ENCODE assay signal across 8 mouse cellular contexts in the genomic region with DNA sequence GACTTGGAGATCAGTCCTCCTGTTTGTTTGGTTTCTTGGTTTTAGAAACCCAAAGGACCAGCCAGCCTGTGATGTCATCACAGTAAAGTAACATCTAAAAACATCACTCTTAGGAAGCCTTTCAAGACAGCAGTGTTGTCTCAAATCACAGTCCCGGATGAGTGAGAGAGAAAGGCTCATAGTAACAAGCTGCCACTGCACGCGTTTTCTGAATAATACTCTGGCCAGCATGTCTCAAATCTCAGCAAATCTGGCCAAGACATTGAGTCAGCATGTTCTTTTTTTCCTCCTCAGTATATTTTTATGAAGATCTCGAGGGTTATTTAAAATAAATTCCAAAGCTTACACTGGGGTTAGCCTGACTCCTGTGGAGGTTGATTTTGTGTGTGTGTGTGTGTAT.
DNase-seq lines count a peak whose midpoint lies in the region; ATAC-seq lines count a peak whose summit lies in the region.

No protein-coding gene starts in this region.

- H3K4me2 ChIP-seq in embryonic facial prominence, embryonic 13.5 days, result peak overlapping the region; percentile 60
- H3K4me2 ChIP-seq in intestine, embryonic 16.5 days (ENCODE audit: low read depth, low read length), result peak overlapping the region; percentile 75
- peak overlapping the region; percentile 45 for H3K4me2 ChIP-seq in midbrain, embryonic 11.5 days

- H3K27ac ChIP-seq in embryonic facial prominence, embryonic 13.5 days, result no peak overlapping the region
- H3K27ac ChIP-seq in intestine, embryonic 16.5 days (ENCODE audit: low read length), result peak overlapping the region; percentile 91; the same call in 1 of the 2 replicates
- no peak overlapping the region for H3K27ac ChIP-seq in midbrain, embryonic 11.5 days (ENCODE audit: low read depth, low read length)

- no peak for DNase-seq in frontal cortex, postnatal 25 days (ENCODE audit: low spot score in 2 of 2)
- DNase-seq in midbrain, embryonic 11.5 days (ENCODE audit: low spot score, missing footprints), result no peak
- DNase-seq in retina, postnatal 1 day, result no peak
- DNase-seq in adrenal gland, postnatal 36 days, result no peak

- no peak overlapping the region for H3K9ac ChIP-seq in embryonic facial prominence, embryonic 13.5 days
- peak overlapping the region; percentile 57 for H3K9ac ChIP-seq in intestine, embryonic 16.5 days (ENCODE audit: low read depth, low read length)
- no peak overlapping the region; the same call in 1 of the 2 replicates for H3K9ac ChIP-seq in midbrain, embryonic 11.5 days (ENCODE audit: low read length)

- peaks cover 38% of the 10 kb centered on the region for H3K4me1 ChIP-seq in embryonic facial prominence, embryonic 13.5 days
- H3K4me1 ChIP-seq in intestine, embryonic 16.5 days (ENCODE audit: control insufficient read depth, insufficient read depth, low read length), result peaks cover 19% of the 10 kb centered on the region
- peaks cover 15% of the 10 kb centered on the region for H3K4me1 ChIP-seq in midbrain, embryonic 11.5 days (ENCODE audit: control insufficient read depth, insufficient read depth, low read length)

- WGBS in embryonic facial prominence, embryonic 13.5 days, result 17% methylated on average over 4 of the region's 4 CpGs
- WGBS in intestine, embryonic 16.5 days, result 23% methylated on average over 4 of the region's 4 CpGs
- WGBS in midbrain, embryonic 11.5 days, result 41% methylated on average over 4 of the region's 4 CpGs

- H3K9me3 ChIP-seq in embryonic facial prominence, embryonic 13.5 days, result no peaks in the 10 kb centered on the region
- no peaks in the 10 kb centered on the region for H3K9me3 ChIP-seq in intestine, embryonic 16.5 days (ENCODE audit: control insufficient read depth, low read length)
- H3K9me3 ChIP-seq in midbrain, embryonic 11.5 days (ENCODE audit: control insufficient read depth, low read length), result peaks cover 4% of the 10 kb centered on the region; the same call in 1 of the 2 replicates

- H3K4me3 ChIP-seq in embryonic facial prominence, embryonic 13.5 days, result peak overlapping the region; percentile 39
- H3K4me3 ChIP-seq in intestine, embryonic 16.5 days (ENCODE audit: low read length), result peak overlapping the region; percentile 54
- H3K4me3 ChIP-seq in midbrain, embryonic 11.5 days (ENCODE audit: low read depth, low read length), result no peak overlapping the region

- ATAC-seq in frontal cortex, adult (ENCODE audit: low TSS enrichment), result peak; percentile 50
- ATAC-seq in embryonic facial prominence, embryonic 13.5 days (ENCODE audit: insufficient number of reproducible peaks, insufficient read depth, low FRiP score, low TSS enrichment, low read depth), result no peak
- ATAC-seq in intestine, embryonic 16.5 days, result no peak
- no peak for ATAC-seq in midbrain, embryonic 11.5 days (ENCODE audit: low FRiP score)
- ATAC-seq in megakaryocyte progenitor cell, adult 5-6 weeks (replicated peaks; ENCODE audit: poor library complexity), result no peak

- H3K27me3 ChIP-seq in embryonic facial prominence, embryonic 13.5 days, result no peaks in the 10 kb centered on the region
- H3K27me3 ChIP-seq in intestine, embryonic 16.5 days (replicated peaks; ENCODE audit: control insufficient read depth, insufficient read depth, low read length), result no peaks in the 10 kb centered on the region
- no peaks in the 10 kb centered on the region for H3K27me3 ChIP-seq in midbrain, embryonic 11.5 days (ENCODE audit: control insufficient read depth, insufficient read depth, low read length)

- H3K36me3 ChIP-seq in embryonic facial prominence, embryonic 13.5 days, result peaks cover 32% of the 10 kb centered on the region
- H3K36me3 ChIP-seq in intestine, embryonic 16.5 days (ENCODE audit: control insufficient read depth, insufficient read depth, low read length), result peaks cover 4% of the 10 kb centered on the region; the same call in 1 of the 2 replicates
- no peaks in the 10 kb centered on the region for H3K36me3 ChIP-seq in midbrain, embryonic 11.5 days (ENCODE audit: control insufficient read depth, insufficient read depth, low read length)
